Mouse (Mus musculus) MEL (cell line): ENCODE measurements at regions not wholly inside any gene's neighbourhood (a gene's known extent, or its start where the extent isn't known, plus 50 kb on each side); places are given as distances from the start of the nearest gene placed in this dataset.

Experiments
- DNase-seq: peaks from one replicate; pipeline ENCODE4 v3.0.0; 2011; ENCODE audit warnings: low read depth, low spot score
- H3K27ac ChIP-seq: 2 replicates; pipeline ENCODE4 v1.5.1; 2012; ENCODE audit warnings: low read depth, mild to moderate bottlenecking, control low read depth, low read length, moderate library complexity; ENCODE audit not compliant: control insufficient read depth
- H3K27me3 ChIP-seq, 2 experiments: fragments of 150-350 bp in 1 of 2; sonication (generic) in 1 of 2; 2 replicates each; pipeline ENCODE4 v1.6.1; 2012; ENCODE audit warnings: low read length in 2 of 2, mild to moderate bottlenecking in 2 of 2, improper control_type of control experiment in 1 of 2, moderate library complexity in 1 of 2; ENCODE audit not compliant: insufficient read depth in 2 of 2, control insufficient read depth in 1 of 2
- H3K36me3 ChIP-seq, 2 experiments: 2 replicates each; pipeline ENCODE4 v1.6.1; 2012 to 2014; ENCODE audit warnings: low read length in 2 of 2, improper control_type of control experiment in 1 of 2, inconsistent platforms in 1 of 2, mild to moderate bottlenecking in 1 of 2; ENCODE audit not compliant: insufficient read depth in 2 of 2, control insufficient read depth in 1 of 2
- H3K4me1 ChIP-seq, 2 experiments: fragments of 150-350 bp in 1 of 2; sonication (generic) in 1 of 2; 2 replicates each; pipeline ENCODE4 v1.6.1; 2012; ENCODE audit warnings: low read length in 2 of 2, improper control_type of control experiment in 1 of 2, mild to moderate bottlenecking in 1 of 2; ENCODE audit not compliant: insufficient read depth in 2 of 2, control insufficient read depth in 1 of 2
- H3K4me3 ChIP-seq, 2 experiments: fragments of 150-350 bp in 1 of 2; sonication (generic) in 1 of 2; 2 replicates each; pipeline ENCODE4 v1.5.1; 2012; ENCODE audit warnings: low read depth in 2 of 2, low read length in 2 of 2, mild to moderate bottlenecking in 2 of 2, moderate library complexity in 2 of 2, control low read depth in 1 of 2, improper control_type of control experiment in 1 of 2; ENCODE audit not compliant: control insufficient read depth in 1 of 2, insufficient read depth in 1 of 2
- H3K79me2 ChIP-seq: 2 replicates; pipeline ENCODE4 v1.6.1; 2012; ENCODE audit warnings: mild to moderate bottlenecking, low read length, moderate library complexity; ENCODE audit not compliant: control insufficient read depth, poor library complexity, insufficient read depth
- H3K9ac ChIP-seq: 2 replicates; pipeline ENCODE4 v1.6.1; 2012; ENCODE audit warnings: low read depth, mild to moderate bottlenecking, control low read depth, low read length, moderate library complexity; ENCODE audit not compliant: control insufficient read depth, poor library complexity, severe bottlenecking
- H3K9me3 ChIP-seq: fragments of 150-350 bp; sonication (generic); replicated peaks from 2 replicates; pipeline ENCODE4 v1.6.1; 2012; ENCODE audit warnings: mild to moderate bottlenecking, low read length, improper control_type of control experiment, moderate library complexity; ENCODE audit not compliant: insufficient read depth
- CHD1 ChIP-seq: IDR thresholded peaks from 2 replicates; pipeline ENCODE4 v1.6.1; 2012; ENCODE audit warnings: low read depth, mild to moderate bottlenecking, inconsistent platforms, low read length, improper control_type of control experiment
- E2F4 ChIP-seq: IDR thresholded peaks from 2 replicates; pipeline ENCODE4 v1.6.1; 2011; ENCODE audit warnings: low read depth, low read length, improper control_type of control experiment, borderline replicate concordance
- ELF1 ChIP-seq: IDR thresholded peaks from 2 replicates; pipeline ENCODE4 v1.6.1; 2014; ENCODE audit warnings: low read depth, mild to moderate bottlenecking, inconsistent platforms, low read length, improper control_type of control experiment, moderate library complexity
- EP300 ChIP-seq, 2 experiments: IDR thresholded peaks; 2 replicates each; pipeline ENCODE4 v1.6.1; 2011; ENCODE audit warnings: improper control_type of control experiment in 2 of 2, low read length in 2 of 2, low read depth in 1 of 2, mild to moderate bottlenecking in 1 of 2
- GATA1 ChIP-seq: IDR thresholded peaks from 2 replicates; pipeline ENCODE4 v1.6.1; 2011; ENCODE audit warnings: low read depth, low read length, improper control_type of control experiment
- JUND ChIP-seq: IDR thresholded peaks from 2 replicates; pipeline ENCODE4 v1.6.1; 2011; ENCODE audit warnings: low read depth, mild to moderate bottlenecking, improper control_type of control experiment, low read length
- MAFK ChIP-seq: IDR thresholded peaks from 2 replicates; pipeline ENCODE4 v1.6.1; 2011; ENCODE audit warnings: low read depth, mild to moderate bottlenecking, low read length, improper control_type of control experiment, borderline replicate concordance
- MAZ ChIP-seq: IDR thresholded peaks from 2 replicates; pipeline ENCODE4 v1.6.1; 2012; ENCODE audit warnings: low read depth, mild to moderate bottlenecking, inconsistent platforms, low read length, improper control_type of control experiment
- MYB ChIP-seq: IDR thresholded peaks from 2 replicates; pipeline ENCODE4 v1.6.1; 2011; ENCODE audit warnings: mild to moderate bottlenecking, low read depth, low read length, improper control_type of control experiment
- NELFE ChIP-seq: IDR thresholded peaks from 2 replicates; pipeline ENCODE4 v1.6.1; 2011; ENCODE audit warnings: low read depth, low read length, improper control_type of control experiment
- NRF1 ChIP-seq: IDR thresholded peaks from 2 replicates; pipeline ENCODE4 v1.6.1; 2014; ENCODE audit warnings: low read depth, mild to moderate bottlenecking, inconsistent platforms, low read length, improper control_type of control experiment, moderate library complexity; ENCODE audit not compliant: poor library complexity, insufficient read depth, severe bottlenecking
- POLR2A ChIP-seq, 2 experiments: IDR thresholded peaks; 2 replicates each; pipeline ENCODE4 v1.6.1; 2011 to 2012; ENCODE audit warnings: low read length in 2 of 2, mild to moderate bottlenecking in 2 of 2, control low read depth in 1 of 2, improper control_type of control experiment in 1 of 2, low read depth in 1 of 2, moderate library complexity in 1 of 2; ENCODE audit not compliant: control insufficient read depth in 1 of 2, insufficient read depth in 1 of 2, poor library complexity in 1 of 2
- POLR2AphosphoS5 ChIP-seq: IDR thresholded peaks from 2 replicates; pipeline ENCODE4 v1.6.1; 2012; ENCODE audit warnings: low read depth, borderline replicate concordance, mild to moderate bottlenecking, inconsistent platforms, low read length, moderate library complexity, mixed read lengths
- RAD21 ChIP-seq: IDR thresholded peaks from 2 replicates; pipeline ENCODE4 v1.6.1; 2011; ENCODE audit warnings: mild to moderate bottlenecking, low read depth, low read length, improper control_type of control experiment
- RCOR1 ChIP-seq: IDR thresholded peaks from 2 replicates; pipeline ENCODE4 v1.6.1; 2012; ENCODE audit warnings: low read depth, mild to moderate bottlenecking, inconsistent platforms, low read length, improper control_type of control experiment
- TBP ChIP-seq: IDR thresholded peaks from 2 replicates; pipeline ENCODE4 v1.8.0; 2011; ENCODE audit warnings: low read depth, low read length, improper control_type of control experiment
- UBTF ChIP-seq: IDR thresholded peaks from 2 replicates; pipeline ENCODE4 v1.6.1; 2012; ENCODE audit warnings: low read depth, mild to moderate bottlenecking, inconsistent platforms, low read length, improper control_type of control experiment, moderate library complexity, borderline replicate concordance; ENCODE audit not compliant: insufficient read depth
- USF1 ChIP-seq: IDR thresholded peaks from 2 replicates; pipeline ENCODE4 v1.6.1; 2014; ENCODE audit warnings: low read depth, mild to moderate bottlenecking, inconsistent platforms, low read length, improper control_type of control experiment, moderate library complexity
- USF2 ChIP-seq, 2 experiments: IDR thresholded peaks; 2 replicates each; pipeline ENCODE4 v1.6.1; 2011 to 2012; ENCODE audit warnings: improper control_type of control experiment in 2 of 2, low read length in 2 of 2, borderline replicate concordance in 1 of 2, inconsistent platforms in 1 of 2, low read depth in 1 of 2, mild to moderate bottlenecking in 1 of 2; ENCODE audit not compliant: insufficient read depth in 1 of 2
- ZC3H11A ChIP-seq: IDR thresholded peaks from 2 replicates; pipeline ENCODE4 v1.6.1; 2012; ENCODE audit warnings: low read depth, mild to moderate bottlenecking, inconsistent platforms, low read length, improper control_type of control experiment
- ZKSCAN1 ChIP-seq: IDR thresholded peaks from 2 replicates; pipeline ENCODE4 v1.6.1; 2012; ENCODE audit warnings: low read depth, mild to moderate bottlenecking, inconsistent platforms, low read length, improper control_type of control experiment, moderate library complexity

DNA sequence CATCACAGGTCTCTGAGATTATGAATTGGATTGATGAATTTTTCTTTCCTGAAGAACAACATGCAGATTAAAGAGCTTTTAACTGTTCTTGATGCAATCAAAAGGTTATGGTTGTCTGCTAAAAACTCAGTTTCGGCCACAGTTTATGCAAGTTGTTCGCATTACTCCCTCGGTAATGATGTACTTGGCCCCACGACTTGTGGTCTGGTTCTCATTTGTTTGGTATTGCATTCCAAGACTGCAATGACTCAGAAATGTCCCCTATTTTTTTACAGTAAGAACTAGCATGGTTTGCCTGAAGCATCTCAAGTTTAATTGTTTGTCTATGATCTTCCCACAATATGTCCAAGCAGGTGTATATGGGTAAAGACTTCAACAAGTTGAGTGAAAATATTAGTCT is 77.5 kb upstream of the Fgf10 start:
- TF ChIP-seq POLR2A (IDR thresholded peaks at IDR 0.05; ENCODE audit: control insufficient read depth in 1 of 2, insufficient read depth in 1 of 2, low read depth in 1 of 2, low read length in 2 of 2, poor library complexity in 1 of 2): no peak
- TF ChIP-seq E2F4: no peak
- no peak for TF ChIP-seq CHD1
- no peak for TF ChIP-seq POLR2AphosphoS5
- no peak for TF ChIP-seq USF1
- no peak for TF ChIP-seq NRF1
- no peak for TF ChIP-seq RCOR1
- TF ChIP-seq USF2 (IDR thresholded peaks at IDR 0.05; ENCODE audit: borderline replicate concordance in 1 of 2, insufficient read depth in 1 of 2, low read depth in 1 of 2, low read length in 2 of 2): no peak
- TF ChIP-seq MAFK: no peak
- no peak for TF ChIP-seq JUND
- TF ChIP-seq MAZ: no peak
- no peak for TF ChIP-seq MYB
- no peak for TF ChIP-seq NELFE
- TF ChIP-seq UBTF: no peak
- TF ChIP-seq RAD21: no peak
- TF ChIP-seq EP300 (IDR thresholded peaks at IDR 0.05; ENCODE audit: low read depth in 1 of 2, low read length in 2 of 2): no peak
- TF ChIP-seq GATA1: no peak
- no peaks in the 10 kb centered on the region for H3K36me3 ChIP-seq
- H3K27me3 ChIP-seq: no peaks in the 10 kb centered on the region
- H3K9ac ChIP-seq: no peak overlapping the region
- H3K4me3 ChIP-seq: no peak overlapping the region
- no peak for DNase-seq
- H3K4me1 ChIP-seq: no peaks in the 10 kb centered on the region
- no peak overlapping the region for H3K27ac ChIP-seq
- H3K79me2 ChIP-seq: no peaks in the 10 kb centered on the region
- no peaks in the 10 kb centered on the region for H3K9me3 ChIP-seq

DNA sequence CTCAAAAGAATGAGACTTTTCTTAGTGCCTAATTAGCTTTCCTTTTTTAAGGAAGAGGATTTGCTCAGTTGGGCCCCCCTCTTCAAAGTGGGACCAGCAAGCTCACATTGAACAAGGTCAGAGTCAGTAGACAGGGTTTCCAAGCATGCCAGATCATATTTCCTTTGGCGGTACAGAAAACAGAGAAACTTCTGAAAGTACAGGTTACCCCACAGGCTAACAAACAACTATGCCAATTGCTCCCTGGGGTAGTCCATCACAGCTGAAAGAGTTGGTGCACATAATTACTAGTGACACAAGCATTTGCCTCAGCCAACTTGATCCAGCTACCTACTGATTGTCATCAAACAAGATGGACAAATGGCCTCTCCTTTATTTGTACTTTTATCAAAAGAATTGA is 97.0 kb upstream of the Fgf10 start:
- no peaks in the 10 kb centered on the region for H3K9me3 ChIP-seq
- DNase-seq: no peak

More for the DNA sequence above, 97.0 kb upstream of the Fgf10 start:
- Histone ChIP-seq H3K4me3 (no peak overlapping the region), H3K27me3 (no peaks in the 10 kb centered on the region), H3K4me1 (no peaks in the 10 kb centered on the region), H3K36me3 (no peaks in the 10 kb centered on the region), H3K27ac (no peak overlapping the region), H3K79me2 (no peaks in the 10 kb centered on the region; the same call in 1 of the 2 replicates), H3K9ac (no peak overlapping the region)
- TF ChIP-seq ZKSCAN1: no peak
- TF ChIP-seq MAZ: no peak
- no peak for TF ChIP-seq NRF1
- TF ChIP-seq ELF1: no peak
- no peak for TF ChIP-seq ZC3H11A
- no peak for TF ChIP-seq RAD21
- no peak for TF ChIP-seq TBP
